Mouse (Mus musculus) megakaryocyte, embryonic 14.5 days (primary cell): ENCODE results near the gene Hibch.

Source experiments
- FLI1 ChIP-seq: IDR thresholded peaks from 2 replicates; pipeline ENCODE4 v1.6.1; 2012; ENCODE audit warnings: low read length, inconsistent platforms, mixed read lengths
- GATA1 ChIP-seq: IDR thresholded peaks from 3 replicates; pipeline ENCODE4 v1.6.1; 2012; ENCODE audit warnings: mixed read lengths, low read length, inconsistent platforms, borderline replicate concordance

DNA sequence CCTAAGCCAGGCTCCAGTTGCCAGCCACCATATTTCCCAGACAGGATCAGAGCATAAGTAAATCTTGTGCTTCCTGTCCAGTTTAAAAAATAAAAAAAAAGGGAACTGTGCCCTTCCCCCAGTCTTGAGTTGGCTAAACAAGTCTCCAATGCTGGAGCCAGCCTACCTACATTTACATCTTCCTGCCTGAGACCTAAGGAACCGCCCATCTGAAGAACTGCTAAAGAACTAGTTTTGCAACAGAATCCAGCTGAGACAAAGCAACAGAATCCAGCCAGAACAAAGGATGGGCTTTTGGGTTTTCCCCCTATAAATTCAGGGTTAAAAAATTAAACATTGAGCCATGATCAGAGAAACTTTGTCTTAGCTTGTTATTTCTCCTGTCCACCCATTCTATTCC is 94.3 kb downstream of the Hibch start:
- TF ChIP-seq GATA1 (no peak), FLI1 (no peak)
